ENCODE assay signal across 19 mouse cellular contexts in the genomic region with DNA sequence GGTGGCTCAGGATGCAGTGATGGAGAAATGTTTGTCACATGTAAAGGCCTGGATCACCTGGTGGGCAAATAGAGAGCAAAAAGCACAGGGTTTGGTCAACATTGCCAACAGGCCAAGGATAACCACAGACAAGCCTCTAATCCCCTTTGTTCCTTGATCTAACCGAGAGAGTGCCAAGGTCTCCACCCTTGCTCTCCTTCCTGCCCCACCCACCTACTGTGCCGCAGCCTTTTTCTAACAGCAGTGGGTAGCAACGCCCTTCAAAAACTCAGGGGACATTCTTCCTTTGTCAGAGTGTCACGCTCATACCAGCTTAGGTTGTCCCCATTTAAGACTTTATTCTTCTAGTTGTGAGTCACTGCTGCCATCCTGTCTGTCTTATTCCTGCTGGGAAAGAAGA.
DNase-seq lines count a peak whose midpoint lies in the region; ATAC-seq and TF ChIP-seq lines count a peak whose summit lies in the region.
"Had no signal": no experiment of that assay in that cellular context is flagged by ENCODE, and none has a peak within 500 bp of the region (broad histone marks: within the 10 kb centered on the region; RNA-seq: fewer than 3 reads in every experiment).

No protein-coding gene starts in this region.

- H3K4me2 ChIP-seq in midbrain, embryonic 11.5 days, result no peak overlapping the region
- H3K4me2 ChIP-seq in midbrain, postnatal 0 days (ENCODE audit: low read depth, low read length, poor library complexity, severe bottlenecking), result no peak overlapping the region
- no peak overlapping the region for H3K4me2 ChIP-seq in kidney, embryonic 14.5 days (replicated peaks; ENCODE audit: low read depth, low read length)
- H3K4me2 ChIP-seq: forebrain, embryonic 13.5 days; hindbrain, embryonic 13.5 days; limb, embryonic 12.5 days had no signal

- TF ChIP-seq CTCF in midbrain, postnatal 0 days (IDR thresholded peaks at IDR 0.05), result no peak

- peak; percentile 1 for DNase-seq in midbrain, embryonic 11.5 days (ENCODE audit: low spot score, missing footprints)
- DNase-seq in midbrain, postnatal 0 days (ENCODE audit: low spot score), result no peak
- peak; percentile 31 for DNase-seq in ZHBTc4 (ENCODE audit: low read depth, low spot score)
- DNase-seq in lung, postnatal 4 days, result peak; percentile 34 to 42
- peak; percentile 41 for DNase-seq in thymus, postnatal 25 days
- DNase-seq in left cerebral cortex, adult 11 months (ENCODE audit: low spot score), result no peak
- DNase-seq in B cell, adult 2 months, result no peak
- DNase-seq: adrenal gland, postnatal 10 days; cerebellum, adult 8-10 months; embryo, embryonic 11 days; heart, adult 18-20 months; heart, postnatal 10 days; kidney, adult 11 months; kidney, postnatal 36 days had no signal

- H3K4me1 ChIP-seq in midbrain, embryonic 11.5 days (ENCODE audit: control insufficient read depth, insufficient read depth, low read length), result no peaks in the 10 kb centered on the region; the same call in none of the 2 replicates
- H3K4me1 ChIP-seq in midbrain, postnatal 0 days (ENCODE audit: insufficient read depth, low read length), result 0 out of 2 replicates have a peak, but pooled peaks cover 5% of the 10 kb centered on the region
- H3K4me1 ChIP-seq in kidney, embryonic 14.5 days (ENCODE audit: control insufficient read depth, insufficient read depth, low read length), result no peaks in the 10 kb centered on the region

- 38% methylated on average over 4 of the region's 4 CpGs for WGBS in midbrain, embryonic 11.5 days
- 30% methylated on average over 4 of the region's 4 CpGs for WGBS in midbrain, postnatal 0 days
- 48% methylated on average over 4 of the region's 4 CpGs for WGBS in kidney, embryonic 14.5 days

- H3K27me3 ChIP-seq in midbrain, embryonic 11.5 days (ENCODE audit: control insufficient read depth, insufficient read depth, low read length), result no peaks in the 10 kb centered on the region
- no peaks in the 10 kb centered on the region for H3K27me3 ChIP-seq in midbrain, postnatal 0 days (ENCODE audit: insufficient read depth, low read length)
- no peaks in the 10 kb centered on the region for H3K27me3 ChIP-seq in kidney, embryonic 14.5 days (ENCODE audit: control insufficient read depth, insufficient read depth, low read length)
- H3K27me3 ChIP-seq: forebrain, embryonic 13.5 days; hindbrain, embryonic 13.5 days; limb, embryonic 12.5 days had no signal

- H3K27ac ChIP-seq in midbrain, embryonic 11.5 days (ENCODE audit: low read depth, low read length), result no peak overlapping the region
- no peak overlapping the region for H3K27ac ChIP-seq in midbrain, postnatal 0 days (ENCODE audit: low read depth, low read length)
- no peak overlapping the region for H3K27ac ChIP-seq in kidney, embryonic 14.5 days (ENCODE audit: low read depth, low read length)
- H3K27ac ChIP-seq: forebrain, embryonic 13.5 days; hindbrain, embryonic 13.5 days; limb, embryonic 12.5 days; liver, embryonic 14.5 days had no signal

- H3K36me3 ChIP-seq in midbrain, embryonic 11.5 days (ENCODE audit: control insufficient read depth, insufficient read depth, low read length), result no peaks in the 10 kb centered on the region
- H3K36me3 ChIP-seq in midbrain, postnatal 0 days (ENCODE audit: insufficient read depth, low read length), result no peaks in the 10 kb centered on the region
- no peaks in the 10 kb centered on the region for H3K36me3 ChIP-seq in kidney, embryonic 14.5 days (ENCODE audit: control insufficient read depth, insufficient read depth, low read length)
- H3K36me3 ChIP-seq: hindbrain, embryonic 13.5 days; limb, embryonic 12.5 days had no signal

- no peak overlapping the region for H3K9ac ChIP-seq in midbrain, embryonic 11.5 days (ENCODE audit: low read length)
- no peak overlapping the region for H3K9ac ChIP-seq in midbrain, postnatal 0 days (replicated peaks; ENCODE audit: low read length, poor library complexity, severe bottlenecking)
- H3K9ac ChIP-seq in kidney, embryonic 14.5 days (ENCODE audit: low read depth, low read length), result no peak overlapping the region
- H3K9ac ChIP-seq: forebrain, embryonic 13.5 days; hindbrain, embryonic 13.5 days; limb, embryonic 12.5 days; liver, embryonic 14.5 days had no signal

- H3K4me3 ChIP-seq in midbrain, embryonic 11.5 days (ENCODE audit: low read depth, low read length), result no peak overlapping the region
- no peak overlapping the region for H3K4me3 ChIP-seq in midbrain, postnatal 0 days (ENCODE audit: low read depth, low read length)
- H3K4me3 ChIP-seq in kidney, embryonic 14.5 days (ENCODE audit: low read length), result no peak overlapping the region
- H3K4me3 ChIP-seq: forebrain, embryonic 13.5 days; hindbrain, embryonic 13.5 days; limb, embryonic 12.5 days had no signal

- H3K9me3 ChIP-seq in midbrain, embryonic 11.5 days (ENCODE audit: control insufficient read depth, low read length), result no peaks in the 10 kb centered on the region
- H3K9me3 ChIP-seq in midbrain, postnatal 0 days (ENCODE audit: low read length), result no peaks in the 10 kb centered on the region
- no peaks in the 10 kb centered on the region for H3K9me3 ChIP-seq in kidney, embryonic 14.5 days (ENCODE audit: control insufficient read depth, low read length)
- H3K9me3 ChIP-seq: forebrain, embryonic 13.5 days; hindbrain, embryonic 13.5 days; limb, embryonic 12.5 days had no signal

- no peak for ATAC-seq in midbrain, embryonic 11.5 days (ENCODE audit: low FRiP score)
- no peak for ATAC-seq in midbrain, postnatal 0 days (ENCODE audit: low FRiP score)
- no peak for ATAC-seq in kidney, embryonic 14.5 days (ENCODE audit: low FRiP score, low TSS enrichment)
- ATAC-seq: forebrain, embryonic 13.5 days had no signal

Comparison
In these comparisons a context has a peak if more than half of its experiments do, and no peak if none do; other contexts are left out.
1. DNase-seq: peak in midbrain, embryonic 11.5 days (single experiment), ZHBTc4 (single experiment), lung, postnatal 4 days (2 of 2) and thymus, postnatal 25 days (single experiment); none in midbrain, postnatal 0 days (single experiment), left cerebral cortex, adult 11 months (single experiment) and B cell, adult 2 months (0 of 2).